Mouse (Mus musculus): ENCODE results near the gene Rbm7. TPM values are rescaled to one million over a fixed set of nuclear protein-coding genes. Genes with fewer than 3 reads are reported as not detected.
A peak's percentile ranks its signal among the peaks of the same experiment; 100 is the strongest.
"Not testable (repeated sequence)": the region's sequence is repeated elsewhere in the genome, so short reads cannot be mapped to it uniquely, and the experiment has no call there.

The Rbm7 gene
- polyA plus RNA-seq, 1 experiment from 2014 or later, result 123 TPM

GRCm38 (mm10) chr9:48531294-48531693, 36.2 kb upstream of the Rbm7 start:
- DNase-seq (no peak), ATAC-seq (ENCODE audit: insufficient read depth) (no peak)
- Histone ChIP-seq H3K9me3 (ENCODE audit: low read depth, low read length) (no peaks in the 10 kb centered on the region), H3K4me3 (ENCODE audit: low read depth, low read length) (no peak overlapping the region), H3K27me3 (ENCODE audit: insufficient read depth, low read length) (no peaks in the 10 kb centered on the region), H3K9ac (no peak overlapping the region), H3K4me2 (no peak overlapping the region), H3K36me3 (ENCODE audit: insufficient read depth) (no peaks in the 10 kb centered on the region), H3K4me1 (ENCODE audit: insufficient read depth) (no peaks in the 10 kb centered on the region), H3K27ac (ENCODE audit: low read depth) (no peak overlapping the region)
- whole genome bisulfite sequencing, result 73% methylated on average over 4 of the region's 4 CpGs
- TF ChIP-seq CTCF (IDR thresholded peaks at IDR 0.05; ENCODE audit: low read depth), result no peak

- ATAC-seq (ENCODE audit: insufficient read depth) (no peak), DNase-seq (no peak)
- WGBS, result 79% methylated on average over 4 of the region's 4 CpGs
- TF ChIP-seq CTCF (IDR thresholded peaks at IDR 0.05; ENCODE audit: low read depth), result no peak
- Histone ChIP-seq H3K9me3 (ENCODE audit: low read depth, low read length) (no peaks in the 10 kb centered on the region), H3K36me3 (ENCODE audit: insufficient read depth) (no peaks in the 10 kb centered on the region), H3K27me3 (ENCODE audit: insufficient read depth, low read length) (no peaks in the 10 kb centered on the region), H3K4me1 (ENCODE audit: insufficient read depth) (no peaks in the 10 kb centered on the region), H3K4me2 (no peak overlapping the region), H3K9ac (no peak overlapping the region), H3K4me3 (ENCODE audit: low read depth, low read length) (no peak overlapping the region), H3K27ac (ENCODE audit: low read depth) (no peak overlapping the region)
These were observed 31.4 kb upstream of the Rbm7 start for GRCm38 (mm10) chr9:48526520-48526919.

GRCm38 (mm10) chr9:48525566-48525965, 30.5 kb upstream of the Rbm7 start:
- no peak for TF ChIP-seq CTCF (IDR thresholded peaks at IDR 0.05; ENCODE audit: low read depth)
- ATAC-seq (ENCODE audit: insufficient read depth) (no peak), DNase-seq (no peak)
- Histone ChIP-seq H3K4me2 (no peak overlapping the region), H3K36me3 (ENCODE audit: insufficient read depth) (no peaks in the 10 kb centered on the region), H3K9me3 (ENCODE audit: low read depth, low read length) (no peaks in the 10 kb centered on the region), H3K9ac (no peak overlapping the region), H3K4me1 (ENCODE audit: insufficient read depth) (no peaks in the 10 kb centered on the region), H3K4me3 (ENCODE audit: low read depth, low read length) (no peak overlapping the region), H3K27me3 (ENCODE audit: insufficient read depth, low read length) (no peaks in the 10 kb centered on the region), H3K27ac (ENCODE audit: low read depth) (no peak overlapping the region)
- 8% methylated on average over 1 of the region's 1 CpGs for WGBS

- H3K4me1 ChIP-seq (ENCODE audit: insufficient read depth); H3K9me3 ChIP-seq (ENCODE audit: low read depth, low read length); H3K9ac ChIP-seq; H3K4me2 ChIP-seq; H3K4me3 ChIP-seq (ENCODE audit: low read depth, low read length); DNase-seq; ATAC-seq (ENCODE audit: insufficient read depth); H3K27ac ChIP-seq (ENCODE audit: low read depth); H3K36me3 ChIP-seq (ENCODE audit: insufficient read depth); H3K27me3 ChIP-seq (ENCODE audit: insufficient read depth, low read length): not testable (repeated sequence)
- WGBS, result no CpG with 5 or more reads among the region's 7 CpGs
These were observed 25.3 kb upstream of the Rbm7 start for GRCm38 (mm10) chr9:48520405-48520804.

GRCm38 (mm10) chr9:48517372-48518130, 22.5 kb upstream of the Rbm7 start:
- Histone ChIP-seq H3K4me1 (ENCODE audit: insufficient read depth) (no peaks in the 10 kb centered on the region), H3K9ac (no peak overlapping the region), H3K9me3 (ENCODE audit: low read depth, low read length) (no peaks in the 10 kb centered on the region), H3K4me3 (ENCODE audit: low read depth, low read length) (no peak overlapping the region), H3K36me3 (ENCODE audit: insufficient read depth) (no peaks in the 10 kb centered on the region), H3K4me2 (no peak overlapping the region), H3K27ac (ENCODE audit: low read depth) (no peak overlapping the region), H3K27me3 (ENCODE audit: insufficient read depth, low read length) (peaks cover 11% of the 10 kb centered on the region; the same call in 1 of the 2 replicates)
- WGBS, result 72% methylated on average over 19 of the region's 19 CpGs
- DNase-seq, result no peak
- no peak for ATAC-seq (ENCODE audit: insufficient read depth)
- TF ChIP-seq CTCF (IDR thresholded peaks at IDR 0.05; ENCODE audit: low read depth), result no peak

GRCm38 (mm10) chr9:48516615-48517371, 21.7 kb upstream of the Rbm7 start:
- no peak for TF ChIP-seq CTCF (IDR thresholded peaks at IDR 0.05; ENCODE audit: low read depth)
- DNase-seq, result no peak
- Histone ChIP-seq H3K27me3 (ENCODE audit: insufficient read depth, low read length) (peaks cover 11% of the 10 kb centered on the region; the same call in 1 of the 2 replicates), H3K4me3 (ENCODE audit: low read depth, low read length) (no peak overlapping the region), H3K4me2 (no peak overlapping the region), H3K36me3 (ENCODE audit: insufficient read depth) (no peaks in the 10 kb centered on the region), H3K4me1 (ENCODE audit: insufficient read depth) (no peaks in the 10 kb centered on the region), H3K9me3 (ENCODE audit: low read depth, low read length) (no peaks in the 10 kb centered on the region), H3K9ac (no peak overlapping the region), H3K27ac (ENCODE audit: low read depth) (no peak overlapping the region)
- ATAC-seq (ENCODE audit: insufficient read depth), result no peak
- WGBS, result 78% methylated on average over 11 of the region's 11 CpGs

- Histone ChIP-seq H3K9ac (no peak overlapping the region), H3K27me3 (ENCODE audit: insufficient read depth, low read length) (peaks cover 11% of the 10 kb centered on the region; the same call in 1 of the 2 replicates), H3K4me1 (ENCODE audit: insufficient read depth) (no peaks in the 10 kb centered on the region), H3K4me2 (no peak overlapping the region), H3K9me3 (ENCODE audit: low read depth, low read length) (no peaks in the 10 kb centered on the region), H3K4me3 (ENCODE audit: low read depth, low read length) (no peak overlapping the region), H3K27ac (ENCODE audit: low read depth) (no peak overlapping the region), H3K36me3 (ENCODE audit: insufficient read depth) (no peaks in the 10 kb centered on the region)
- no peak for TF ChIP-seq CTCF (IDR thresholded peaks at IDR 0.05; ENCODE audit: low read depth)
- no peak for ATAC-seq (ENCODE audit: insufficient read depth)
- WGBS, result 37% methylated on average over 1 of the region's 1 CpGs
- DNase-seq, result peak; percentile 73
These were observed 20.2 kb upstream of the Rbm7 start for GRCm38 (mm10) chr9:48515332-48515731.
